Mouse (Mus musculus): ENCODE data around the gene Zfp933.

DNA sequence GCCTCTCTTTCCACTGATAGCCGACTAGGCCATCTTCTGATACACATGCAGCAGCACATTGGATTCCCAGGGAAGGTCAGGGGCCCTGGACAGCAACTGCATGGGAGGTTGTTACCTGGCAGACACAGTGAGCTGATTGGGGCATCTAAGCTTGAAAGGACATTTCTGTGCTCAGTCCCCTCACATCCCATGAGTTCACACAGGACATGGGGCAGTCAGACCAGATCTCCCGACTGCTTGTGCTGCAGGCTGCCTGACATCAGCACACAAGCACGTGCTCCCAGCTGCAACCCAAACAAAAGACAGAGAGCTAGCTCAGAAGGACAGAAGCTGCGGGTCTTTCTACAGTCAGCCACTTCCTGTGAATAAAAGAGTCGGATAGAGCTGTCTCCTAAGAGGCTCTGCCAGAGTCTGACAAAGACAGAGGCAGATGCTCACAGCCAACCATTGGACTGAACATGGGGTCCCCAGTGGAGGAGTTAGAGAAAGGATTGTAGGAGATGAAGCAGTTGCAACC lies 34.9 kb downstream of the Zfp933 start:
- TF ChIP-seq POLR2A (IDR thresholded peaks at IDR 0.05; ENCODE audit: extremely low read depth, insufficient read depth, low read length): no peak
- TF ChIP-seq CTCF (IDR thresholded peaks at IDR 0.05; ENCODE audit: extremely low read depth, insufficient read depth, low read length): no peak
